ENCODE assay signal across 23 mouse cellular contexts in genomic region chr11:109872674-109873073, GRCm38 (mm10). TPM values are rescaled to one million over a fixed set of nuclear protein-coding genes. Genes with fewer than 3 reads are reported as not detected.
"Had no signal": no experiment of that assay in that cellular context is flagged by ENCODE, and none has a peak within 500 bp of the region (broad histone marks: within the 10 kb centered on the region; RNA-seq: fewer than 3 reads in every experiment).

No protein-coding gene starts in this region.

- H3K4me1 ChIP-seq: lung, embryonic 15.5 days; midbrain, embryonic 12.5 days; neural tube, embryonic 15.5 days; stomach, embryonic 15.5 days had no signal

- H3K4me2 ChIP-seq: liver, embryonic 15.5 days; lung, embryonic 15.5 days; midbrain, embryonic 12.5 days; neural tube, embryonic 13.5 days; neural tube, embryonic 15.5 days; stomach, embryonic 15.5 days had no signal

- ATAC-seq: liver, postnatal 0 days; lung, postnatal 0 days; midbrain, embryonic 16.5 days had no signal

- H3K4me3 ChIP-seq: liver, embryonic 15.5 days; lung, embryonic 15.5 days; megakaryocyte, embryonic 14.5 days; midbrain, embryonic 12.5 days; neural tube, embryonic 13.5 days; neural tube, embryonic 15.5 days; stomach, embryonic 15.5 days had no signal

- H3K27me3 ChIP-seq: liver, embryonic 15.5 days; lung, embryonic 15.5 days; midbrain, embryonic 12.5 days; neural tube, embryonic 13.5 days; neural tube, embryonic 15.5 days; stomach, embryonic 15.5 days had no signal

- H3K36me3 ChIP-seq: liver, embryonic 15.5 days; lung, embryonic 15.5 days; midbrain, embryonic 12.5 days; neural tube, embryonic 13.5 days; neural tube, embryonic 15.5 days; stomach, embryonic 15.5 days had no signal

- H3K9ac ChIP-seq: liver, embryonic 15.5 days; liver, postnatal 0 days; lung, embryonic 15.5 days; midbrain, embryonic 12.5 days; neural tube, embryonic 13.5 days; neural tube, embryonic 15.5 days; stomach, embryonic 15.5 days had no signal

- H3K9me3 ChIP-seq: liver, embryonic 15.5 days; lung, embryonic 15.5 days; megakaryocyte, embryonic 14.5 days; midbrain, embryonic 12.5 days; neural tube, embryonic 13.5 days; neural tube, embryonic 15.5 days; stomach, embryonic 15.5 days had no signal

- DNase-seq: liver, postnatal 0 days; lung, adult 2 months; right cerebral cortex, adult 18-20 months; right cerebral cortex, postnatal 25 days; spleen, adult 18-20 months; thymus, adult 2 months; thymus, postnatal 25 days had no signal

- H3K27ac ChIP-seq: liver, embryonic 15.5 days; lung, embryonic 15.5 days; macrophage; midbrain, embryonic 12.5 days; neural tube, embryonic 13.5 days; neural tube, embryonic 15.5 days; stomach, embryonic 15.5 days; stomach, postnatal 0 days had no signal

RNA-seq across cellular contexts. Expression of gene 1700012B07Rik, which starts 44.8 kb away (rescaled TPM):
- total RNA-seq: megakaryocyte progenitor cell, adult 5-6 weeks; monocyte, adult 5-6 weeks had no signal
- polyA plus RNA-seq: liver, embryonic 15.5 days; lung, embryonic 15.5 days; lung, postnatal 0 days; macrophage; midbrain, embryonic 12.5 days; midbrain, embryonic 14.5 days; midbrain, embryonic 16.5 days; neural tube, embryonic 11.5 days; neural tube, embryonic 13.5 days; neural tube, embryonic 15.5 days; small intestine, adult 2 months; stomach, embryonic 15.5 days; stomach, postnatal 0 days had no signal
